Mouse (Mus musculus) monocyte, adult 2 months (primary cell): Measurements from ENCODE around the gene Bag1.

Experiments used
- DNase-seq, 2 experiments: peaks; one replicate each; pipeline ENCODE4 v3.0.0; 2022; ENCODE audit warnings: low spot score in 2 of 2, low read depth in 1 of 2

The Bag1 gene

DNA sequence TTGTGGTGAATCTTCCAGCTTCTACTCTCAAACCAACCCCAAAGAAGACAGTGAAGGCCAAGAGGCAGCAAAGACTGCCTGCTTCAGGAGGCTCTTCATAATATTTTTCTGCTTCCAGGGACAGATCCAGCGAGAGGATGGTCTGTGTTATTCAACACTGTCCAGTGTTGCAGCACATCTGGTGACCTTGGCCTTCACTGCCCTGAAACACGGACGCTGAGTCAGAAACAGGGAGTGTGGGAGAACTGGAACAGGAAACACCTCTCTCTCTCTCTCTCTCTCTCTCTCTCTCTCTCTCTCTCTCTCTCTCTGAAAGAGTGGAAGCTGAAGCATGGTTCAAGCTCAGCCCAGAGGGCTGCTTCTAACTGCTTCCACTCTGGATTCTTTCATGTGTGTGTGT lies 58.8 kb downstream of the Bag1 start:
- no peak for DNase-seq

DNA sequence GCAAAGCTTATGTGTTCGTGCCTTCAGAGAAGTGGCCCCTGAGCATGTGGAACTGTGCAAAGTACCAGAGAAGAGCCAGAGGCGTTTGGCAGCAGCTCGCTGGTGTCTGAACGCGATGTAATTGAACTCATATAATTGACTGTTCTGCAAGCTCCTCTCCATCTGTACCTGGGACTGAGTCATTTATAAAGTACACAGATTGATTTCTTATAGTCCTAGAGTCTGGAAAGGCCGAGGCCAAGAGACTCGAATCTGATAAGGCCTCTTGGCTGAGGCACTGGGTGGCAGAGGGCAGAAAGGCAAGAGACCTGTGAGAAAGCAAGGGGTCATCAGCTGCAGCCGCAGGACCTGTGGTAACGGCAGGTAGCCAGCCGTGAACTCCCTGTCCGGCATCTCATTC lies 59.3 kb downstream of the Bag1 start:
- DNase-seq = no peak
